Mouse (Mus musculus) erythroblast, embryonic 14.5 days (primary cell): ENCODE data around the gene Sox6.

Source experiments
- GATA1 ChIP-seq: IDR thresholded peaks from 2 replicates; pipeline ENCODE4 v1.6.1; 2012; ENCODE audit warnings: low read length, inconsistent platforms, mixed read lengths
- TAL1 ChIP-seq: IDR thresholded peaks from 3 replicates; pipeline ENCODE4 v1.6.1; 2012; ENCODE audit warnings: low read length, inconsistent platforms, mixed read lengths

GRCm38 (mm10) chr7:115628766-115629165 lies 409.8 kb downstream of the Sox6 start:
- TF ChIP-seq TAL1, result no peak
- TF ChIP-seq GATA1, result no peak
